Mouse (Mus musculus) CH12.LX (cell line): ENCODE measurements around the gene Prss29. TPM values are rescaled to one million over a fixed set of nuclear protein-coding genes. Genes with fewer than 3 reads are reported as not detected.

ENCODE experiments used
- DNase-seq: peaks from one replicate; pipeline ENCODE4 v3.0.0-alpha.2; 2013; ENCODE audit errors: extremely low read depth
- H3K27ac ChIP-seq: 2 replicates; pipeline ENCODE4 v1.5.1; 2012; ENCODE audit warnings: low read depth, mild to moderate bottlenecking, control low read depth, moderate library complexity; ENCODE audit not compliant: insufficient read depth
- H3K27me3 ChIP-seq: replicated peaks from 2 replicates; pipeline ENCODE3; 2012; ENCODE audit warnings: inconsistent platforms
- H3K36me3 ChIP-seq, 2 experiments: replicated peaks in 1 of 2; 2 replicates each; pipeline versions ENCODE3 to v1.6.1; 2012; ENCODE audit warnings: inconsistent platforms in 1 of 2, low read length in 1 of 2, mild to moderate bottlenecking in 1 of 2, mixed read lengths in 1 of 2, moderate library complexity in 1 of 2; ENCODE audit not compliant: control insufficient read depth in 1 of 2, insufficient read depth in 1 of 2
- H3K4me1 ChIP-seq, 2 experiments: 2 replicates each; pipeline ENCODE4 v1.6.1; 2012; ENCODE audit warnings: inconsistent platforms in 1 of 2, moderate library complexity in 1 of 2; ENCODE audit not compliant: insufficient read depth in 2 of 2, control insufficient read depth in 1 of 2
- H3K4me2 ChIP-seq: 2 replicates; pipeline ENCODE4 v1.6.1; 2012; ENCODE audit warnings: low read depth, mild to moderate bottlenecking, control low read depth; ENCODE audit not compliant: poor library complexity, insufficient read depth, severe bottlenecking
- H3K4me3 ChIP-seq, 3 experiments: fragments of 150-350 bp in 1 of 3; sonication (generic) in 1 of 3; replicated peaks in 1 of 3; 2 replicates each; pipeline versions ENCODE3 to v1.5.1; 2011 to 2012; ENCODE audit warnings: low read depth in 2 of 3, low read length in 2 of 3, mild to moderate bottlenecking in 2 of 3, moderate library complexity in 2 of 3, control low read depth in 1 of 3, improper control_type of control experiment in 1 of 3, inconsistent platforms in 1 of 3, mixed read lengths in 1 of 3; ENCODE audit not compliant: poor library complexity in 1 of 3
- H3K79me2 ChIP-seq: replicated peaks from 2 replicates; pipeline ENCODE4 v1.6.1; 2012; ENCODE audit warnings: mild to moderate bottlenecking, moderate library complexity; ENCODE audit not compliant: control insufficient read depth, poor library complexity, insufficient read depth, severe bottlenecking; ENCODE audit errors: extremely low read depth
- H3K9ac ChIP-seq: 2 replicates; pipeline ENCODE4 v1.6.1; 2012; ENCODE audit warnings: low read depth, mild to moderate bottlenecking, control low read depth, moderate library complexity; ENCODE audit not compliant: insufficient read depth
- H3K9me3 ChIP-seq: replicated peaks from 2 replicates; pipeline ENCODE3; 2012; ENCODE audit warnings: low read length, inconsistent platforms, mixed read lengths
- BHLHE40 ChIP-seq: IDR thresholded peaks from 2 replicates; pipeline ENCODE4 v1.6.1; 2011; ENCODE audit warnings: mild to moderate bottlenecking, low read depth, low read length, improper control_type of control experiment
- CHD2 ChIP-seq: IDR thresholded peaks from 2 replicates; pipeline ENCODE4 v1.6.1; 2011; ENCODE audit warnings: low read length, improper control_type of control experiment
- CTCF ChIP-seq, 2 experiments: IDR thresholded peaks in 1 of 2; conservative IDR thresholded peaks in 1 of 2; 2 replicates each; pipeline ENCODE4 v1.5.1; 2011 to 2012; ENCODE audit warnings: low read depth in 2 of 2, low read length in 2 of 2, improper control_type of control experiment in 1 of 2, inconsistent platforms in 1 of 2, mild to moderate bottlenecking in 1 of 2, moderate library complexity in 1 of 2
- E2F4 ChIP-seq: IDR thresholded peaks from 2 replicates; pipeline ENCODE4 v1.6.1; 2011; ENCODE audit warnings: low read depth, low read length, improper control_type of control experiment; ENCODE audit not compliant: insufficient replicate concordance
- ELF1 ChIP-seq: IDR thresholded peaks from 2 replicates; pipeline ENCODE4 v1.6.1; 2014; ENCODE audit warnings: low read depth, mild to moderate bottlenecking, inconsistent platforms, low read length, improper control_type of control experiment
- ETS1 ChIP-seq: conservative IDR thresholded peaks from 2 replicates; pipeline ENCODE4 v1.6.1; 2012; ENCODE audit warnings: low read depth, mild to moderate bottlenecking, inconsistent platforms, low read length, improper control_type of control experiment, moderate library complexity
- JUND ChIP-seq: conservative IDR thresholded peaks from 2 replicates; pipeline ENCODE4 v1.6.1; 2011; ENCODE audit warnings: low read depth, low read length, improper control_type of control experiment
- MAFK ChIP-seq: IDR thresholded peaks from 2 replicates; pipeline ENCODE4 v1.6.1; 2011; ENCODE audit warnings: low read length, improper control_type of control experiment; ENCODE audit not compliant: insufficient replicate concordance
- MAZ ChIP-seq: IDR thresholded peaks from 2 replicates; pipeline ENCODE4 v1.6.1; 2012; ENCODE audit warnings: low read depth, mild to moderate bottlenecking, inconsistent platforms, low read length, improper control_type of control experiment, moderate library complexity
- MEF2A ChIP-seq: IDR thresholded peaks from 2 replicates; pipeline ENCODE4 v1.6.1; 2014; ENCODE audit warnings: low read depth, mild to moderate bottlenecking, inconsistent platforms, low read length, improper control_type of control experiment, borderline replicate concordance
- MXI1 ChIP-seq: IDR thresholded peaks from 2 replicates; pipeline ENCODE4 v1.6.1; 2011; ENCODE audit warnings: mild to moderate bottlenecking, low read depth, low read length, improper control_type of control experiment
- NELFE ChIP-seq: IDR thresholded peaks from 2 replicates; pipeline ENCODE4 v1.6.1; 2011; ENCODE audit warnings: low read depth, low read length, improper control_type of control experiment
- PAX5 ChIP-seq: IDR thresholded peaks from 2 replicates; pipeline ENCODE4 v1.6.1; 2012; ENCODE audit warnings: low read length, inconsistent platforms, mixed read lengths
- POLR2A ChIP-seq: IDR thresholded peaks from 2 replicates; pipeline ENCODE4 v1.6.1; 2011; ENCODE audit warnings: low read depth, mild to moderate bottlenecking, improper control_type of control experiment, low read length
- RAD21 ChIP-seq: IDR thresholded peaks from 2 replicates; pipeline ENCODE4 v1.6.1; 2011; ENCODE audit warnings: low read depth, mild to moderate bottlenecking, low read length, improper control_type of control experiment, moderate library complexity
- SIN3A ChIP-seq: IDR thresholded peaks from 2 replicates; pipeline ENCODE4 v1.6.1; 2012; ENCODE audit warnings: low read length, improper control_type of control experiment, inconsistent platforms
- SMC3 ChIP-seq: IDR thresholded peaks from 2 replicates; pipeline ENCODE4 v1.6.1; 2011; ENCODE audit warnings: low read depth, low read length, improper control_type of control experiment
- TCF12 ChIP-seq: IDR thresholded peaks from 2 replicates; pipeline ENCODE4 v1.6.1; 2014; ENCODE audit warnings: low read depth, mild to moderate bottlenecking, inconsistent platforms, low read length, improper control_type of control experiment
- USF1 ChIP-seq: IDR thresholded peaks from 2 replicates; pipeline ENCODE4 v1.6.1; 2014; ENCODE audit warnings: low read depth, mild to moderate bottlenecking, inconsistent platforms, low read length, improper control_type of control experiment
- USF2 ChIP-seq: conservative IDR thresholded peaks from 2 replicates; pipeline ENCODE4 v1.6.1; 2011; ENCODE audit warnings: low read depth, low read length, improper control_type of control experiment
- ZC3H11A ChIP-seq: IDR thresholded peaks from 2 replicates; pipeline ENCODE4 v1.6.1; 2012; ENCODE audit warnings: low read depth, mild to moderate bottlenecking, inconsistent platforms, low read length, improper control_type of control experiment
- dilution Hi-C: fragments of 300-500 bp; cut with MboI; formaldehyde crosslinking; loops from 2 replicates; pipeline ENCODE4 v1.14.3; 2020; ENCODE audit warnings: low sequenced_read_pairs; ENCODE audit not compliant: extremely low pct_unique_long_range_greater_than_20kb, extremely low pct_ligation_motif_present
- in situ Hi-C: fragments of 300-500 bp; cut with MboI; formaldehyde crosslinking; loops from 3 replicates; pipeline ENCODE4 v1.14.3; 2019; ENCODE audit warnings: low sequenced_read_pairs, low pct_ligation_motif_present, low pct_unique_long_range_greater_than_20kb, mixed read lengths
- polyA plus RNA-seq: library from polyadenylated mRNA; unstranded; fragments of >175 nt; gene quantifications from 2 replicates; pipeline ENCODE4 v1.2.1, GENCODE M21; 2012; ENCODE audit warnings: low read depth; ENCODE audit not compliant: insufficient read length
- total RNA-seq, 2 experiments: library from RNA; depleted of rRNA; stranded (reverse); fragments of 300-350 nt in 1 of 2; fragments of >200 nt in 1 of 2; gene quantifications; 2 replicates each; pipeline ENCODE4 v1.2.3; 2012 to 2014

The Prss29 gene
- total and polyA plus RNA-seq, 3 experiments = not detected

- TF ChIP-seq RAD21 (no peak), CTCF (conservative IDR thresholded peaks at IDR 0.05 in 1 of 2, IDR thresholded peaks at IDR 0.05 in 1 of 2; ENCODE audit: low read depth in 2 of 2, low read length in 2 of 2) (no peak), JUND (no peak)
- no peaks in the 10 kb centered on the region for H3K9me3 ChIP-seq
- dilution Hi-C loops (no loop called here), in situ Hi-C loops (loop anchor here (5.0 kb wide), 1 partner anchor 64 kb away; the partner anchor contains the start of gene Prss34)
- H3K4me1 ChIP-seq = no peaks in the 10 kb centered on the region
- no peak overlapping the region for H3K9ac ChIP-seq
- H3K4me3 ChIP-seq = no peak overlapping the region
- H3K36me3 ChIP-seq = no peaks in the 10 kb centered on the region
- H3K4me2 ChIP-seq = no peak overlapping the region
- DNase-seq = no peak
- no peaks in the 10 kb centered on the region for H3K79me2 ChIP-seq
- H3K27ac ChIP-seq = no peak overlapping the region
- peaks cover 87% of the 10 kb centered on the region for H3K27me3 ChIP-seq
These were observed 42.8 kb downstream of the Prss29 start for GRCm38 (mm10) chr17:25361291-25361690.

DNA sequence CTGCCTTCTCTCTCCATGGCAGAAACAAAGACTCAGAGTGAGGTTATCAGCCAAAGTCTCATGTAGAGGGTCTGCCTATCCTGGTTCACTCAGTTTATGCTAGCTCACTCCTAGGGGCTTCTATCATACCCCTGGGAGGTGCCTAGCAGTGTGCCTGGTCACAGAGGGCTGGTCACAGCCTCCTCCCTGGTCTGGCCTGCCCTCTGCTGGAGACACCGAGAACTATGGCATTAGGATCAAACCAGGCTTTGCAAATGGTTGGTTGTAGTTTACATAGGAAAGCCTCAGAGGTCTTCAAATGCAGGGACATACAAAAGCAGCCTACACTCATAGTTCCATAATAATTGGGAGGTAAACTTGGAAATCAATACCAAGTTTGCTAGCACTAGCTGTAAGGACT, 45.3 kb downstream of the Prss29 start:
- H3K79me2 ChIP-seq = no peaks in the 10 kb centered on the region
- H3K4me1 ChIP-seq = no peaks in the 10 kb centered on the region
- in situ Hi-C loops (loop anchor here (5.0 kb wide), 1 partner anchor 66 kb away; the partner anchor contains the start of gene Prss34), dilution Hi-C loops (no loop called here)
- no peaks in the 10 kb centered on the region for H3K9me3 ChIP-seq
- H3K4me3 ChIP-seq = no peak overlapping the region
- H3K27me3 ChIP-seq = peaks cover 88% of the 10 kb centered on the region
- no peak overlapping the region for H3K9ac ChIP-seq
- TF ChIP-seq CTCF (conservative IDR thresholded peaks at IDR 0.05 in 1 of 2, IDR thresholded peaks at IDR 0.05 in 1 of 2; ENCODE audit: low read depth in 2 of 2, low read length in 2 of 2) = peak; percentile 59 to 91
- TF ChIP-seq SIN3A = no peak
- no peak for TF ChIP-seq USF2
- no peak for TF ChIP-seq MXI1
- TF ChIP-seq SMC3 = peak; percentile 88
- TF ChIP-seq BHLHE40 = no peak
- TF ChIP-seq PAX5 = no peak
- peak; percentile 84 for TF ChIP-seq RAD21
- peak; percentile 51 for TF ChIP-seq ZC3H11A
- no peak for TF ChIP-seq E2F4
- TF ChIP-seq NELFE = 0 out of 2 replicates have a peak, but pooled peaks have one; percentile 24
- TF ChIP-seq TCF12 = no peak
- TF ChIP-seq ETS1 = no peak
- no peak for TF ChIP-seq MEF2A
- TF ChIP-seq POLR2A = no peak
- TF ChIP-seq CHD2 = no peak
- no peak for TF ChIP-seq USF1
- TF ChIP-seq MAZ = no peak
- no peak for TF ChIP-seq MAFK
- TF ChIP-seq ELF1 = no peak
- H3K4me2 ChIP-seq = no peak overlapping the region
- DNase-seq = peak; percentile 52
- H3K27ac ChIP-seq = no peak overlapping the region
- H3K36me3 ChIP-seq = no peaks in the 10 kb centered on the region
